Mouse (Mus musculus): ENCODE results near the gene Ybx1. TPM values are rescaled to one million over a fixed set of nuclear protein-coding genes. Genes with fewer than 3 reads are reported as not detected.

Ybx1 gene
- polyA plus RNA-seq, 1 experiment from 2014 or later: 330 TPM

GRCm38 (mm10) chr4:119242571-119242970 lies 51.8 kb downstream of the Ybx1 start:
- H3K27ac ChIP-seq (replicated peaks): no peak overlapping the region
- ATAC-seq (ENCODE audit: low FRiP score, low TSS enrichment): no peak
- H3K4me2 ChIP-seq (replicated peaks; ENCODE audit: low read depth): no peak overlapping the region
- no peaks in the 10 kb centered on the region for H3K4me1 ChIP-seq (replicated peaks; ENCODE audit: control insufficient read depth, insufficient read depth)
- H3K4me3 ChIP-seq (ENCODE audit: low read depth, low read length): no peak overlapping the region
- no peak for DNase-seq (ENCODE audit: low spot score)
- H3K9ac ChIP-seq (ENCODE audit: low read length): no peak overlapping the region
- H3K36me3 ChIP-seq (ENCODE audit: control insufficient read depth, insufficient read depth, low read length): peaks cover 5% of the 10 kb centered on the region; the same call in 1 of the 2 replicates
- TF ChIP-seq CTCF (IDR thresholded peaks at IDR 0.05; ENCODE audit: low read depth): no peak
- WGBS: 92% methylated on average over 12 of the region's 12 CpGs
- H3K27me3 ChIP-seq (ENCODE audit: control insufficient read depth, insufficient read depth, low read length): no peaks in the 10 kb centered on the region
- no peaks in the 10 kb centered on the region for H3K9me3 ChIP-seq (ENCODE audit: control insufficient read depth, low read length)

- 85% methylated on average over 14 of the region's 14 CpGs for WGBS
- no peak for ATAC-seq (ENCODE audit: low FRiP score, low TSS enrichment)
- peak; percentile 70 for TF ChIP-seq CTCF (IDR thresholded peaks at IDR 0.05; ENCODE audit: low read depth)
- TF ChIP-seq EP300 (optimal IDR thresholded peaks at IDR 0.05): no peak
- peak; percentile 52 for DNase-seq (ENCODE audit: low spot score)
- Histone ChIP-seq H3K4me3 (ENCODE audit: low read depth, low read length) (no peak overlapping the region), H3K4me1 (replicated peaks; ENCODE audit: control insufficient read depth, insufficient read depth) (no peaks in the 10 kb centered on the region), H3K4me2 (replicated peaks; ENCODE audit: low read depth) (no peak overlapping the region), H3K27ac (replicated peaks) (no peak overlapping the region), H3K27me3 (ENCODE audit: control insufficient read depth, insufficient read depth, low read length) (no peaks in the 10 kb centered on the region), H3K9ac (ENCODE audit: low read length) (no peak overlapping the region), H3K9me3 (ENCODE audit: control insufficient read depth, low read length) (no peaks in the 10 kb centered on the region), H3K36me3 (ENCODE audit: control insufficient read depth, insufficient read depth, low read length) (peaks cover 5% of the 10 kb centered on the region; the same call in 1 of the 2 replicates)
Measured at GRCm38 (mm10) chr4:119241664-119242063, 52.7 kb downstream of the Ybx1 start.

- 30% methylated on average over 12 of the region's 12 CpGs for WGBS
- H3K9me3 ChIP-seq (ENCODE audit: control insufficient read depth, low read length): no peaks in the 10 kb centered on the region
- no peaks in the 10 kb centered on the region for H3K4me1 ChIP-seq (replicated peaks; ENCODE audit: control insufficient read depth, insufficient read depth)
- peak overlapping the region; percentile 35; the same call in 1 of the 2 replicates for H3K27ac ChIP-seq (replicated peaks)
- peak; percentile 48 for DNase-seq (ENCODE audit: low spot score)
- no peak overlapping the region for H3K4me3 ChIP-seq (ENCODE audit: low read depth, low read length)
- TF ChIP-seq CTCF (IDR thresholded peaks at IDR 0.05; ENCODE audit: low read depth): peak; percentile 92
- no peak for TF ChIP-seq EP300 (optimal IDR thresholded peaks at IDR 0.05)
- no peaks in the 10 kb centered on the region for H3K27me3 ChIP-seq (ENCODE audit: control insufficient read depth, insufficient read depth, low read length)
- peak; percentile 41 for ATAC-seq (ENCODE audit: low FRiP score, low TSS enrichment)
- 0 out of 2 replicates have a peak overlapping the region, but pooled peaks have one; percentile 23 for H3K9ac ChIP-seq (ENCODE audit: low read length)
- 0 out of 2 replicates have a peak overlapping the region, but pooled peaks have one; percentile 27 for H3K4me2 ChIP-seq (replicated peaks; ENCODE audit: low read depth)
- peaks cover 5% of the 10 kb centered on the region; the same call in 1 of the 2 replicates for H3K36me3 ChIP-seq (ENCODE audit: control insufficient read depth, insufficient read depth, low read length)
Measured at GRCm38 (mm10) chr4:119239181-119239682, 55.2 kb downstream of the Ybx1 start.

GRCm38 (mm10) chr4:119238661-119239060 lies 55.7 kb downstream of the Ybx1 start:
- DNase-seq (ENCODE audit: low spot score): no peak
- Histone ChIP-seq H3K27me3 (ENCODE audit: control insufficient read depth, insufficient read depth, low read length) (no peaks in the 10 kb centered on the region), H3K36me3 (ENCODE audit: control insufficient read depth, insufficient read depth, low read length) (peaks cover 5% of the 10 kb centered on the region; the same call in 1 of the 2 replicates)

GRCm38 (mm10) chr4:119234348-119234747 lies 60.1 kb downstream of the Ybx1 start:
- Histone ChIP-seq H3K4me3 (ENCODE audit: low read depth, low read length) (peak overlapping the region; percentile 87), H3K27me3 (ENCODE audit: control insufficient read depth, insufficient read depth, low read length) (no peaks in the 10 kb centered on the region), H3K9me3 (ENCODE audit: control insufficient read depth, low read length) (no peaks in the 10 kb centered on the region), H3K36me3 (ENCODE audit: control insufficient read depth, insufficient read depth, low read length) (no peaks in the 10 kb centered on the region), H3K27ac (replicated peaks) (peak overlapping the region; percentile 76; the same call in 1 of the 2 replicates), H3K4me2 (replicated peaks; ENCODE audit: low read depth) (peak overlapping the region; percentile 88), H3K4me1 (replicated peaks; ENCODE audit: control insufficient read depth, insufficient read depth) (no peaks in the 10 kb centered on the region), H3K9ac (ENCODE audit: low read length) (peak overlapping the region; percentile 76)
- ATAC-seq (ENCODE audit: low FRiP score, low TSS enrichment) (no peak), DNase-seq (ENCODE audit: low spot score) (no peak)
- 81% methylated on average over 3 of the region's 3 CpGs for WGBS
- no peak for TF ChIP-seq EP300 (optimal IDR thresholded peaks at IDR 0.05)
- TF ChIP-seq CTCF (IDR thresholded peaks at IDR 0.05; ENCODE audit: low read depth): no peak

More at GRCm38 (mm10) chr4:119238661-119239060, 55.7 kb downstream of the Ybx1 start:
- H3K9ac ChIP-seq (ENCODE audit: low read length): no peak overlapping the region
- no peak for TF ChIP-seq EP300 (optimal IDR thresholded peaks at IDR 0.05)
- TF ChIP-seq CTCF (IDR thresholded peaks at IDR 0.05; ENCODE audit: low read depth): no peak
- no peaks in the 10 kb centered on the region for H3K9me3 ChIP-seq (ENCODE audit: control insufficient read depth, low read length)
- H3K4me2 ChIP-seq (replicated peaks; ENCODE audit: low read depth): no peak overlapping the region
- H3K4me3 ChIP-seq (ENCODE audit: low read depth, low read length): no peak overlapping the region
- no peak for ATAC-seq (ENCODE audit: low FRiP score, low TSS enrichment)
- WGBS: 66% methylated on average over 3 of the region's 3 CpGs
- 0 out of 2 replicates have a peak overlapping the region, but pooled peaks have one; percentile 40 for H3K27ac ChIP-seq (replicated peaks)
- no peaks in the 10 kb centered on the region for H3K4me1 ChIP-seq (replicated peaks; ENCODE audit: control insufficient read depth, insufficient read depth)

GRCm38 (mm10) chr4:119233256-119233901 lies 61.0 kb downstream of the Ybx1 start:
- under 1% methylated on average over 36 of the region's 36 CpGs for WGBS
- Histone ChIP-seq H3K27me3 (ENCODE audit: control insufficient read depth, insufficient read depth, low read length) (no peaks in the 10 kb centered on the region), H3K4me1 (replicated peaks; ENCODE audit: control insufficient read depth, insufficient read depth) (no peaks in the 10 kb centered on the region), H3K4me2 (replicated peaks; ENCODE audit: low read depth) (peak overlapping the region; percentile 88), H3K4me3 (ENCODE audit: low read depth, low read length) (peak overlapping the region; percentile 87), H3K27ac (replicated peaks) (peak overlapping the region; percentile 76), H3K36me3 (ENCODE audit: control insufficient read depth, insufficient read depth, low read length) (no peaks in the 10 kb centered on the region; the same call in 1 of the 2 replicates), H3K9ac (ENCODE audit: low read length) (peak overlapping the region; percentile 76), H3K9me3 (ENCODE audit: control insufficient read depth, low read length) (no peaks in the 10 kb centered on the region)
- TF ChIP-seq EP300 (optimal IDR thresholded peaks at IDR 0.05) (no peak), CTCF (IDR thresholded peaks at IDR 0.05; ENCODE audit: low read depth) (peak; percentile 56)
- peak; percentile 20 for ATAC-seq (ENCODE audit: low FRiP score, low TSS enrichment)
- DNase-seq (ENCODE audit: low spot score): no peak
